Comparison of ENCODE assay signal across 14 mouse cellular contexts in genomic region chrX:153182221-153182620, GRCm38 (mm10).
"Had no signal": no experiment of that assay in that cellular context is flagged by ENCODE, and none has a peak within 500 bp of the region (broad histone marks: within the 10 kb centered on the region; RNA-seq: fewer than 3 reads in every experiment).

No protein-coding gene starts in this region.

- H3K4me2 ChIP-seq: limb, embryonic 12.5 days; liver, embryonic 15.5 days; neural tube, embryonic 12.5 days had no signal

- H3K9ac ChIP-seq: limb, embryonic 12.5 days; liver, embryonic 15.5 days; neural tube, embryonic 12.5 days had no signal

- H3K36me3 ChIP-seq: limb, embryonic 12.5 days; liver, embryonic 15.5 days; midbrain, embryonic 10.5 days; neural tube, embryonic 12.5 days had no signal

- H3K27me3 ChIP-seq: limb, embryonic 12.5 days; liver, embryonic 15.5 days; neural tube, embryonic 12.5 days had no signal

- H3K4me1 ChIP-seq: limb, embryonic 12.5 days; liver, embryonic 15.5 days; midbrain, embryonic 10.5 days; neural tube, embryonic 12.5 days had no signal

- DNase-seq: kidney, adult 11 months; kidney, adult 9 months; layer of hippocampus, adult 9-11 months; layer of hippocampus, postnatal 36 days; liver; midbrain, embryonic 14.5 days; thymus, adult 2 months; thymus, postnatal 25 days had no signal

- H3K9me3 ChIP-seq: limb, embryonic 12.5 days; liver, embryonic 15.5 days; midbrain, embryonic 10.5 days; neural tube, embryonic 12.5 days had no signal

- H3K4me3 ChIP-seq: limb, embryonic 12.5 days; liver, embryonic 15.5 days; midbrain, embryonic 10.5 days; neural tube, embryonic 12.5 days had no signal

- H3K27ac ChIP-seq: kidney, postnatal 0 days; limb, embryonic 12.5 days; liver, embryonic 15.5 days; midbrain, embryonic 10.5 days; neural tube, embryonic 12.5 days; stomach, postnatal 0 days had no signal
